Mouse (Mus musculus) cerebellum, adult 2 months (tissue): ENCODE data around the gene Pde1c. TPM values are rescaled to one million over a fixed set of nuclear protein-coding genes. Genes with fewer than 3 reads are reported as not detected.

Experiments used
- DNase-seq, 2 experiments: peaks; one replicate each; pipeline ENCODE4 v3.0.0; 2021
- H3K27ac ChIP-seq: fragments of 200-500 bp; 2 replicates; pipeline ENCODE4 v1.5.1; 2012; ENCODE audit warnings: low read length, control low read depth, inconsistent platforms; ENCODE audit not compliant: insufficient read depth
- H3K27me3 ChIP-seq: fragments of 200-500 bp; 2 replicates; pipeline ENCODE4 v1.6.1; 2012; ENCODE audit warnings: inconsistent platforms, mild to moderate bottlenecking, low read length, moderate library complexity; ENCODE audit not compliant: control insufficient read depth, insufficient read depth
- H3K4me1 ChIP-seq: fragments of 200-500 bp; 2 replicates; pipeline ENCODE4 v1.6.1; 2011; ENCODE audit warnings: low read length; ENCODE audit not compliant: control insufficient read depth, insufficient read depth
- H3K4me3 ChIP-seq: fragments of 200-500 bp; replicated peaks from 2 replicates; pipeline ENCODE3; 2011; ENCODE audit warnings: mild to moderate bottlenecking, low read depth, low read length, control low read depth; ENCODE audit not compliant: insufficient read depth
- CTCF ChIP-seq: fragments of 200-500 bp; IDR thresholded peaks from 2 replicates; pipeline ENCODE4 v1.5.1; 2011; ENCODE audit warnings: low read depth, mild to moderate bottlenecking, control low read depth, low read length, moderate library complexity, borderline replicate concordance; ENCODE audit not compliant: insufficient read depth
- POLR2A ChIP-seq: fragments of 200-500 bp; IDR thresholded peaks from 2 replicates; pipeline ENCODE4 v1.6.1; 2011; ENCODE audit warnings: low read length, control low read depth, borderline replicate concordance; ENCODE audit not compliant: insufficient read depth
- WGBS: fragments of 180-500 bp; shearing (Covaris S2); methylation state at CpG from one replicate; pipeline ENCODE4 v1.1.7; 2018; 5-methylcytosine and 5-hydroxymethylcytosine counted together
- polyA plus RNA-seq: library from polyadenylated mRNA; depleted of rRNA; stranded (reverse); fragments of >200 nt; gene quantifications from 2 replicates; pipeline ENCODE4 v1.2.3, GENCODE M21; 2012

Gene Pde1c
- polyA plus RNA-seq, 1 experiment = 29.9 TPM

- peaks cover 3% of the 10 kb centered on the region; the same call in 1 of the 2 replicates for H3K4me1 ChIP-seq
- DNase-seq = peak; percentile 36 to 75
- 53% methylated on average over 6 of the region's 6 CpGs for WGBS
- H3K27ac ChIP-seq = no peak overlapping the region
- no peak overlapping the region for H3K4me3 ChIP-seq
- TF ChIP-seq POLR2A = no peak
- no peak for TF ChIP-seq CTCF
- H3K27me3 ChIP-seq = no peaks in the 10 kb centered on the region
These were observed 44.7 kb downstream of the Pde1c start for GRCm38 (mm10) chr6:56523938-56524866.

GRCm38 (mm10) chr6:56489161-56489560, 79.7 kb downstream of the Pde1c start:
- no peak overlapping the region for H3K4me3 ChIP-seq
- no peaks in the 10 kb centered on the region for H3K4me1 ChIP-seq
- TF ChIP-seq POLR2A (no peak), CTCF (no peak)
- H3K27me3 ChIP-seq = no peaks in the 10 kb centered on the region
- 78% methylated on average over 5 of the region's 5 CpGs for WGBS
- no peak overlapping the region for H3K27ac ChIP-seq
- no peak for DNase-seq

- 76% methylated on average over 3 of the region's 3 CpGs for WGBS
- H3K27ac ChIP-seq = no peak overlapping the region
- no peaks in the 10 kb centered on the region for H3K27me3 ChIP-seq
- no peak overlapping the region for H3K4me3 ChIP-seq
- no peak for TF ChIP-seq POLR2A
- no peak for TF ChIP-seq CTCF
- no peaks in the 10 kb centered on the region for H3K4me1 ChIP-seq
- DNase-seq = no peak
These were observed 83.8 kb downstream of the Pde1c start for GRCm38 (mm10) chr6:56485078-56485477.

- TF ChIP-seq POLR2A (no peak), CTCF (peak; percentile 35; the same call in 1 of the 2 replicates)
- no peaks in the 10 kb centered on the region for H3K4me1 ChIP-seq
- H3K4me3 ChIP-seq = no peak overlapping the region
- WGBS = under 1% methylated on average over 6 of the region's 6 CpGs
- DNase-seq = peak; percentile 48 to 68
- H3K27ac ChIP-seq = no peak overlapping the region
- no peaks in the 10 kb centered on the region for H3K27me3 ChIP-seq
These were observed 87.9 kb downstream of the Pde1c start for GRCm38 (mm10) chr6:56480914-56481482.

GRCm38 (mm10) chr6:56476581-56476980, 92.3 kb downstream of the Pde1c start:
- H3K4me3 ChIP-seq = no peak overlapping the region
- peak; percentile 50 to 59 for DNase-seq
- no peaks in the 10 kb centered on the region for H3K27me3 ChIP-seq
- H3K27ac ChIP-seq = no peak overlapping the region
- peak; percentile 99 for TF ChIP-seq CTCF
- TF ChIP-seq POLR2A = no peak
- no peaks in the 10 kb centered on the region for H3K4me1 ChIP-seq
- 18% methylated on average over 6 of the region's 6 CpGs for WGBS

- H3K27ac ChIP-seq = no peak overlapping the region
- no peaks in the 10 kb centered on the region for H3K4me1 ChIP-seq
- WGBS = 59% methylated on average over 3 of the region's 3 CpGs
- TF ChIP-seq POLR2A (no peak), CTCF (no peak)
- no peak for DNase-seq
- no peaks in the 10 kb centered on the region for H3K27me3 ChIP-seq
- H3K4me3 ChIP-seq = no peak overlapping the region
These were observed 110.8 kb downstream of the Pde1c start for GRCm38 (mm10) chr6:56458098-56458497.

GRCm38 (mm10) chr6:56447917-56448316, 121.0 kb downstream of the Pde1c start:
- Histone ChIP-seq H3K4me1 (no peaks in the 10 kb centered on the region; the same call in 1 of the 2 replicates), H3K4me3 (no peak overlapping the region), H3K27me3 (no peaks in the 10 kb centered on the region), H3K27ac (no peak overlapping the region)
- DNase-seq = peak in 1 of 2 experiments; percentile 53
- WGBS = 33% methylated on average over 2 of the region's 2 CpGs
- TF ChIP-seq POLR2A (no peak), CTCF (peak; percentile 18)

GRCm38 (mm10) chr6:56441501-56441900, 127.4 kb downstream of the Pde1c start:
- 89% methylated on average over 4 of the region's 4 CpGs for WGBS
- Histone ChIP-seq H3K27ac (no peak overlapping the region), H3K4me1 (no peaks in the 10 kb centered on the region), H3K27me3 (no peaks in the 10 kb centered on the region), H3K4me3 (no peak overlapping the region)
- no peak for DNase-seq
- TF ChIP-seq POLR2A = no peak
- TF ChIP-seq CTCF = no peak
